Mouse (Mus musculus) bone marrow, adult 2 months (tissue): ENCODE results near the gene Enpp3. TPM values are rescaled to one million over a fixed set of nuclear protein-coding genes. Genes with fewer than 3 reads are reported as not detected.

Experiments
- H3K27ac ChIP-seq: fragments of 200-500 bp; 2 replicates; pipeline ENCODE4 v1.5.1; 2012; ENCODE audit warnings: low read depth, mild to moderate bottlenecking, control low read depth, inconsistent platforms, low read length; ENCODE audit not compliant: control insufficient read depth, poor library complexity, insufficient read depth
- H3K4me1 ChIP-seq: fragments of 200-500 bp; 2 replicates; pipeline ENCODE4 v1.6.1; 2011; ENCODE audit warnings: low read length; ENCODE audit not compliant: control insufficient read depth, insufficient read depth
- H3K4me3 ChIP-seq: fragments of 200-500 bp; replicated peaks from 2 replicates; pipeline ENCODE3; 2011; ENCODE audit warnings: mild to moderate bottlenecking, low read depth, low read length, control low read depth; ENCODE audit not compliant: control insufficient read depth
- CTCF ChIP-seq: fragments of 200-500 bp; IDR thresholded peaks from 2 replicates; pipeline ENCODE4 v1.5.1; 2011; ENCODE audit warnings: low read length, control low read depth; ENCODE audit not compliant: control insufficient read depth, insufficient read depth
- POLR2A ChIP-seq: fragments of 200-500 bp; IDR thresholded peaks from 2 replicates; pipeline ENCODE4 v1.6.1; 2011; ENCODE audit warnings: low read depth, mild to moderate bottlenecking, control low read depth, low read length, borderline replicate concordance; ENCODE audit not compliant: control insufficient read depth
- WGBS: fragments of 180-500 bp; shearing (Covaris S2); methylation state at CpG from one replicate; pipeline ENCODE4 v1.1.7; 2018; 5-methylcytosine and 5-hydroxymethylcytosine counted together
- polyA plus RNA-seq: library from polyadenylated mRNA; stranded (reverse); fragments of >200 nt; gene quantifications from 2 replicates; pipeline ENCODE4 v1.2.4, GENCODE M21; 2011; ENCODE audit warnings: low replicate concordance; ENCODE audit not compliant: missing spikeins, insufficient read depth, insufficient read length

Enpp3 gene
- polyA plus RNA-seq, 1 experiment = 4.3 TPM

DNA sequence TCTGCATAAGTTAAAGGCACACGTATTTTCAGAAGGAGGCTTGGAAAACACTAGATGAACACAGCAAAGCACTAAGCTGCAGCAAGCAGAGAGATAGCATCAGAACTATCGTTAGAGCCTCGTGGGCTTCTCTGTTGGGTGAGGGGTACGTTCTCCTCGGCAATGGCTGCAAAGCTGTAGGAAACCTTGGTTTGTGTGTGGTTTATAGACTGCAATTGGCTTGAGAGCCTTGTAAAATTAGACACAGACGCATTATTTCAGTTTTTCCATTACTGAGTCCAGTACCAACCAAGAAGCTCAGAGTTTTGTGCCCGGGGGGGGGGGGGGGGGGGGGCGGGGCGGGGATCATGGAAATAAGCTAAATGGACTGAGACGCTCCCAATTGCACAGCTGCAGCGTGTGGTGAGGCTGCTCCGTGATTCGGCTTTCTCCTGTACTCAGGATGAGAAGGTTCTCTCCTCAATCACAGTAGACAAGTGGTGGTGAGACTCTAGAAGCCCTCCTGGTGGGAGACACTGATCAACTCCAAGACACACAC, 99.6 kb downstream of the Enpp3 start:
- H3K4me1 ChIP-seq = no peaks in the 10 kb centered on the region
- H3K4me3 ChIP-seq = no peak overlapping the region
- TF ChIP-seq CTCF = no peak
- no peak for TF ChIP-seq POLR2A
- no peak overlapping the region for H3K27ac ChIP-seq
- 73% methylated on average over 13 of the region's 13 CpGs for WGBS

DNA sequence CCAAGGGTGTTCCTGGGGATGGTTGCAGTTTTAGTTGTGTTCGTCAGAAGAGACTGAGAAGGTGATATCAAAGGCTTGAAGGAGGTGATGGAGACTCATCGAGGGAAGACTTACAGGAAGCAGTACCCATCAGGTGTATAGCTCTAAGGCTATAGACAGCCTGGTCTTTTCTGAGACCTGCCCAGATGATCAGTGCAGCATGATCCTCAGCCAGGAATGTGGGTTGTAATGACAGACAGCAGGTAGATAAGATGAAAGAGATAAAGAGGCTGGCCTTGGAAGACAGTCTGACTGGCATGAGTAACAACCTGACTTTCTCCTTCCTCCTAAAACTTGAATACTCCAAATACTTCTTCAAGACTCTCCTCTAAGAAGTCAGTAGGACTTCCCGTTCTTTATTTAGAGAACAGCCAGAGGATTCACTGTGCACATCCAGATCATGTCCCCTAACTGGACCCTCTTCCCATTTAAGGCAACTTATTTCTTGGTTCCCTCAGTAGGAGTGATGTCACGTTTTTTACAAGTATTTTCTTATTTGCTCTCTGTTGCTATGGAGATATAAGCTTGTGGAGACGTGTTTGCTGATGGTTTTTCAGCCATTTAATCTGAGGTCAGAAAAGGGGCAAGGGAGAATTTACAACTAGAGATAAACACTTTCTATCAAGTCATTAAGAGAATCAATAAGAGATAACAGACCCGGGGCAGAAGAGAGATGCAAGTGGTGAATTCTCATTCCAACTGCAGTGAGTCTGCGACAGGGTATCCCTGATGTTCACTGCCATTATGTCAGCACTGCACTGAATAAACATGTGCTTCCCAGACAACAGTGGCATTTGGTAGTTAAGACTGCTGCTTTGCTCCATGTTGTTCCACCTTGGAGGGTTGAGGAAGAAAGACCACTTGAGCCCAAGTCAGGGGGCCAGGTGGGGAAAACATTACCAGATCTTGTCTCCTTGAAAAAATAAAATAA, 101.1 kb downstream of the Enpp3 start:
- Histone ChIP-seq H3K27ac (no peak overlapping the region), H3K4me1 (no peaks in the 10 kb centered on the region), H3K4me3 (no peak overlapping the region)
- TF ChIP-seq CTCF (no peak), POLR2A (no peak)
- 68% methylated on average over 7 of the region's 7 CpGs for WGBS

DNA sequence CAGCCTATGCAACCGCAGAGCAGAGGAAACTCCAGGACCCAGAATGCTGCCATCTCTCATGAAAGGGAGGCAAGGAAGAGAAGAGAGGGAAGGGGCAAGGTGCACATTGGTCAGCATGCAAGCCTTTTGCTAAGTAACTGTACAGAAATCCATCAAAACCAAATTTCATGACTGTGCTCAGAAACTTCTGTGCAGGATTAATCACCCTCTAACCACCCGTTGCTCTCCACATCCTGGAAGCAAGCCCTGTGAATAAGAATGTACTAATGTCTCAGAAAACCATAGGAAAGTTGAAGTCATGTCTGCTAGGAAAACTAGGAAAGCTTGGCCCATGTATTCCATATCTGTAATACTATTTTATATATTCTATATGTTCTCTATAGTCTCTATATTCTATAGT, 103.5 kb downstream of the Enpp3 start:
- Histone ChIP-seq H3K4me3 (no peak overlapping the region), H3K27ac (no peak overlapping the region), H3K4me1 (no peaks in the 10 kb centered on the region)
- 50% methylated on average over 2 of the region's 2 CpGs for WGBS
- TF ChIP-seq POLR2A = no peak

DNA sequence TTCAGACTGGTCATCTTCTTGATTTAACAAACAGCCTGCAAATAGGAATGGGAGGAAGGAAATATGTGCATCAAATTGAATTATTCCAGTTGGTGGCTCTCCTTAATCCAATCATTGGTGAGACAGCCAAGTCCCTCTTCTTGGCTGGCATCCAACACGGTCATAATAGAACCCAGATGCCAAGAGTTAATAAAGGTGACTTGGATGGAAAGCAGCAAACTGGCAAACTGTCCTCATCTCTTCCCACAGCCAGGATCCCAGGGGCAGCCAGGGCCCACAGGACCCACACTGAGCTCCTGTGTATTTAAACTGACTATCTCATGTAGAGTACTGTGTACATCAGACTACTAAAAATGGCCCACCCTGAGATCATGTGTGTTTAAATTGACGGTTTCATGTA, 104.2 kb downstream of the Enpp3 start:
- TF ChIP-seq POLR2A = no peak
- TF ChIP-seq CTCF = no peak
- WGBS = 90% methylated on average over 2 of the region's 2 CpGs
- Histone ChIP-seq H3K4me3 (no peak overlapping the region), H3K27ac (no peak overlapping the region), H3K4me1 (no peaks in the 10 kb centered on the region)

DNA sequence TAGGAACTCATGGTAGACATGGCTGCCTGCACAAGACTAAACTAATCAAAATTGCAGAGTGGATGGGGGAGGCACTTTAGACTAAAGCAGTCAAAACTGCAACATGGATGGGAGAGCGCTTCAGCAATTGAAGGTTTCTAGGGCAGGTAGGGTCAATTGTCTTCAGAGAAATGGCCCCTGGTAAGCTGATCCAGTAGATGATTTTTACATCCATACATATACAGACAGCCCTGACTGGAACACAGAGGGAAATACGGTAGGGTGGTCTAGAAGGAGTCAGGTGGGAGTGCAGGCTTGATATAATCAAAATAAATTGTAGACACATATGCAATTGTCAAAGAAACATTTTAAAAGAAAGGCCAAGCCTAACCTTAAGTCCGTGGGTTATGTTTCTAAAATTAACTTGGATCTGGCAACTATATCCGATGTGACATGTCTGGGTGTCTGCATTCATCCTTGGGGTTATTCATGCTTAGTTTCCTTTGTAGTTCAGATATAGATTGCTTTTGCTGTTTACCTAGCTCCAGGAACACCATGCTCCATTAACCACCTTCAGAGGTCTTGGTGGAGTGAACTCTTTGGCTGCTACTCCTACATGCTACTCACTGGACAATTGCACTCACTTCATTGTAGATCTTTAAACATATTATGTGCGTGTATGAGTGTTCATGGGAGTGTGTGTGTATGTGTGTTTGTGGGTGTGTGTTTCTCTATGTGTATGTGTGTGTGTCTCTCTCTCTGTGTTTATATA, 107.4 kb downstream of the Enpp3 start:
- H3K27ac ChIP-seq = no peak overlapping the region
- H3K4me3 ChIP-seq = no peak overlapping the region
- no peaks in the 10 kb centered on the region for H3K4me1 ChIP-seq
- no peak for TF ChIP-seq POLR2A
- TF ChIP-seq CTCF = no peak
- WGBS = 85% methylated on average over 5 of the region's 5 CpGs

DNA sequence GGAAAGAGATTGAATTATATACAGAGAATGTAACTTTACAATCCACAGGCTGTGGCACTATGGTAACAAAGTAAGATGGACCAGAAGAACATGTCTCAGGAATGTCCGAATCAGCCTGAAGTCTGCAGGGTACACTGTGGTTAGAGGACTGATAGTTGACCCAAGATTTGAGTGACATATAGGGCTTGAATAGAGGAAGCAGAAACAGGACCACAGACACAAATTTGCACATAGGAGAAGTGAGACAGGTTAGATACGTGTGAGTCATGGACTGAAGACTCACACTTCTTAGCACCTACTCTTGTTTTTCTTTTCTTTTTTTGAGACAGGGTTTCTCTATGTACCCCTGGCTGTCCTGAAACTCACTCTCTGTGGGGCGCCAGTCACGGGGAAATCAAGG, 115.1 kb downstream of the Enpp3 start:
- TF ChIP-seq POLR2A (no peak), CTCF (no peak)
- 44% methylated on average over 4 of the region's 4 CpGs for WGBS

DNA sequence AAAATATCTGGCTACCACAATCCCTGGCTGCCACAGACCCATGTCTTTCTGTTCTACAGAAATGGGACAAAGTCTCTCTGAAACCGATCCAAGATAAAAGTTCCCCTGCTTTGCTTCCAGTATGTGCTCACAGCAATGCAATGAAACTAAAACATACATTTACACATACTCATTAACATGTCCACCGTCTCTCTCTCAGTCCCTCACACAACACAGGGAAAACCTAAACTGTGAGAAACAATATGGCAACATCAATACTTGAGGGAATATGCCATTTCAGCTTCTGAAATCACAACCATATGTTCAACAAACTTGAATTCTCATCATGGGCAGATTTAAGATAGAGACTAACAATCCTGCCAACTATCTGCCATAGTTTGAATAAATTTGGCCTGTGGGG, 117.4 kb downstream of the Enpp3 start:
- H3K4me3 ChIP-seq = no peak overlapping the region
- H3K4me1 ChIP-seq = no peaks in the 10 kb centered on the region
- 82% methylated on average over 2 of the region's 2 CpGs for WGBS
- TF ChIP-seq POLR2A = no peak
- no peak for TF ChIP-seq CTCF
- no peak overlapping the region for H3K27ac ChIP-seq

More for the DNA sequence above, 115.1 kb downstream of the Enpp3 start:
- Histone ChIP-seq H3K4me3 (no peak overlapping the region), H3K4me1 (no peaks in the 10 kb centered on the region), H3K27ac (no peak overlapping the region)

Other genes starting within 250 kb of the Enpp3 start
- 13.0 and 21.3 TPM in 2 replicates for gene Ccn2, start 247.4 kb downstream of the Enpp3 start, polyA plus RNA-seq
- 2.4 and 4.8 TPM in 2 replicates for gene Enpp1, start 130.7 kb downstream of the Enpp3 start, polyA plus RNA-seq
- 5.2 and 8.7 TPM in 2 replicates for gene Med23, start 27.2 kb upstream of the Enpp3 start, polyA plus RNA-seq
- 4.2 and 5.8 TPM in 2 replicates for gene Arg1, start 84.7 kb upstream of the Enpp3 start, polyA plus RNA-seq